Mouse (Mus musculus) hindbrain, postnatal 0 days (tissue): ENCODE results near the gene Igf1r. TPM values are rescaled to one million over a fixed set of nuclear protein-coding genes. Genes with fewer than 3 reads are reported as not detected.
A peak's percentile ranks its signal among the peaks of the same experiment; 100 is the strongest.

Experiments used
- ATAC-seq: fragments of 200-750 bp; cut with Nextera tagmentation; 2 replicates; pipeline ENCODE4 v1.8.0; 2017; ENCODE audit warnings: mild to moderate bottlenecking, moderate TSS enrichment, moderate library complexity
- DNase-seq: peaks from one replicate; pipeline ENCODE4 v3.0.0-alpha.2; 2015; ENCODE audit warnings: low spot score
- H3K27ac ChIP-seq: fragments of 300-500 bp; sonication (generic); 2 replicates; pipeline ENCODE4 v1.5.1; 2014; ENCODE audit warnings: mild to moderate bottlenecking
- H3K27me3 ChIP-seq: fragments of 300-500 bp; sonication (generic); 2 replicates; pipeline ENCODE4 v1.6.1; 2014; ENCODE audit warnings: low read length, mixed read lengths; ENCODE audit not compliant: insufficient read depth
- H3K36me3 ChIP-seq: fragments of 300-500 bp; sonication (generic); 2 replicates; pipeline ENCODE4 v1.6.1; 2014; ENCODE audit warnings: low read length, mixed read lengths; ENCODE audit not compliant: insufficient read depth
- H3K4me1 ChIP-seq: fragments of 300-500 bp; sonication (generic); 2 replicates; pipeline ENCODE4 v1.6.1; 2014; ENCODE audit warnings: antibody characterized with exemption, low read length, mixed read lengths; ENCODE audit not compliant: insufficient read depth
- H3K4me2 ChIP-seq: fragments of 300-500 bp; sonication (generic); 2 replicates; pipeline ENCODE4 v1.6.1; 2014; ENCODE audit warnings: low read depth, mild to moderate bottlenecking, low read length, moderate library complexity, mixed read lengths
- H3K4me3 ChIP-seq: fragments of 300-500 bp; sonication (generic); 2 replicates; pipeline ENCODE4 v1.5.1; 2014; ENCODE audit warnings: low read length
- H3K9ac ChIP-seq: fragments of 300-500 bp; sonication (generic); replicated peaks from 2 replicates; pipeline ENCODE4 v1.6.1; 2014; ENCODE audit warnings: mild to moderate bottlenecking, low read length, moderate library complexity, mixed read lengths
- H3K9me3 ChIP-seq: fragments of 300-500 bp; sonication (generic); 2 replicates; pipeline ENCODE4 v1.6.1; 2016; ENCODE audit warnings: low read length, mixed read lengths
- CTCF ChIP-seq: IDR thresholded peaks from 2 replicates; pipeline ENCODE4 v1.5.1; 2016; ENCODE audit warnings: antibody characterized with exemption, control low read depth, low read depth
- WGBS: fragments of 180-500 bp; shearing (Covaris S2); extraction: QIAGEN DNeasy Blood & Tissue Kit; methylation state at CpG from one replicate; pipeline ENCODE4 v1.1.7; 2014; 5-methylcytosine and 5-hydroxymethylcytosine counted together
- polyA plus RNA-seq: library from polyadenylated mRNA; unstranded; fragments of >200 nt; fragmentation: Nextera tagmentation; extraction: Ambion mirVana; gene quantifications from 2 replicates; pipeline ENCODE4 v1.2.1, GENCODE M21; 2015
- total RNA-seq: library from RNA; depleted of rRNA; stranded (reverse); fragments of >200 nt; gene quantifications from 2 replicates; pipeline ENCODE4 v1.2.3, GENCODE M21; 2014

Gene Igf1r
- total and polyA plus RNA-seq, 2 experiments from 2014 or later = 12.1 to 36.2 TPM

DNA sequence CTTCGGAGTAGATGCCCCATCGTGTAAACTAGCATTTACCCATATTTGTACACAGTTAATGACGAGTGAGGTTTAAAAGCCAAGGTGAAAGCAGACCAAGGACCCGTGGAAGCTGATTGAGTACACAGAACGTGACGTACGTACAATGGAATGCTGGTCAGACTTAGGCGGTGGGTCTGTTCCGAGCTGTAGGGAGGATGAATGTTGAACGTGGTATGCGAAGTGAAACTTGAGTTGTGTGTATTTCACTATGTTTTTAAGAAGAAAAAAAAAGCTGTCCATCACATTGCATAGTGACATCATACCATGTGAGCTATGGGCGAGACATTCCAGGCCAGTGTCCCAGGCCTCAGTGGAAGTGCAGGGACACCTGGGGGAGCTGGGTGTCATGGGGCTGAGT, 15.8 kb downstream of the Igf1r start:
- Histone ChIP-seq H3K4me2 (no peak overlapping the region), H3K9me3 (no peaks in the 10 kb centered on the region), H3K27me3 (no peaks in the 10 kb centered on the region), H3K4me3 (no peak overlapping the region), H3K27ac (no peak overlapping the region), H3K4me1 (peaks cover 14% of the 10 kb centered on the region; the same call in 1 of the 2 replicates), H3K36me3 (no peaks in the 10 kb centered on the region), H3K9ac (no peak overlapping the region)
- WGBS = 92% methylated on average over 12 of the region's 12 CpGs
- DNase-seq = no peak
- ATAC-seq = no peak
- no peak for TF ChIP-seq CTCF

DNA sequence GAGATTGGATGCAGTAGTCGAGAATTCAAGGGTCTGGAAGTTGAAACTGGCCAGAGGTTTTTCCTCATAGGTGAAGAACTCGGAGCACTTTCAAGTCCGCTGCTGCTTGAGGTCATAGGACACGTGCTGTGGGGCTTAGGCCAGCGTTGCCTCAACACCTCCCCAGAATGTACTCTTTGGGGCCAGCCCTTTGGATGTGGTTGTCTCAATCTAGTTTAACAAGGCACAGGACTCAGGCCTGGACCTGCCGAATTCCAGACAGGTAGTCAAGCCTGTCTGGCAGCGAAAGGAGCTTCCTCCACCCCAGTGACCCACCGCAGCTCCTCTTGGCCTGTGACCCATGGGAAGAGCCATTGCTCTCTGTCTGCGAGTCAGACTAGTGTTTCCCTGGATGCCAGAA, 16.4 kb downstream of the Igf1r start:
- no peak overlapping the region for H3K4me2 ChIP-seq
- no peak for ATAC-seq

GRCm38 (mm10) chr7:67973180-67974014, 20.8 kb downstream of the Igf1r start:
- ATAC-seq (no peak), DNase-seq (no peak)
- Histone ChIP-seq H3K4me2 (peak overlapping the region; percentile 13; the same call in 1 of the 2 replicates), H3K27me3 (no peaks in the 10 kb centered on the region), H3K36me3 (no peaks in the 10 kb centered on the region), H3K9me3 (no peaks in the 10 kb centered on the region), H3K4me1 (peaks cover 19% of the 10 kb centered on the region; the same call in 1 of the 2 replicates), H3K4me3 (no peak overlapping the region), H3K27ac (peak overlapping the region; percentile 26; the same call in 1 of the 2 replicates), H3K9ac (no peak overlapping the region)
- WGBS = 19% methylated on average over 15 of the region's 15 CpGs
- TF ChIP-seq CTCF = no peak

More for the DNA sequence above, 16.4 kb downstream of the Igf1r start:
- WGBS = 86% methylated on average over 9 of the region's 9 CpGs
- H3K27ac ChIP-seq = no peak overlapping the region
- H3K9ac ChIP-seq = no peak overlapping the region
- H3K36me3 ChIP-seq = no peaks in the 10 kb centered on the region
- TF ChIP-seq CTCF = no peak
- no peak overlapping the region for H3K4me3 ChIP-seq
- no peaks in the 10 kb centered on the region for H3K9me3 ChIP-seq
- peaks cover 21% of the 10 kb centered on the region; the same call in 1 of the 2 replicates for H3K4me1 ChIP-seq
- DNase-seq = no peak
- H3K27me3 ChIP-seq = no peaks in the 10 kb centered on the region

DNA sequence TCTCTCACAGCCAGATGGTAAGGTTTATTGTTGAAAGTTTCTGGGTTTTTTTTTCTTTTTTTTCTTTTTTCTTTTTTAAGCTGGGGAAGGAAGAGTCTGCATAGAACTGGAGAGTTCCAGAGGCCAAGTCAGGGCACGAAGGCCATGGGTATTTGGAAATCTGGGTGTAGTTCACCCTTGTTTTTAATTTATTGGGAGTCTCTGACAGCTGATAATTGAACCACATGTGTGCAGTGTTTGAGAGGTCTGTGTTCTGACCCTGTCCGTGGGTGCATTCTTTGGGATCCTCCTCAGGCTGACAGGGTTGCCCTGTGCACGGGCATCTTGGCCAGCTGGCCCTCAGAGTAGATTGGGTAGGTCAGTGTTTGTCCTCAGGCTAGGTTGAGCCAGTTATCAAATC, 29.3 kb downstream of the Igf1r start:
- H3K4me3 ChIP-seq = no peak overlapping the region
- 0 out of 2 replicates have a peak, but pooled peaks cover 13% of the 10 kb centered on the region for H3K4me1 ChIP-seq
- H3K9me3 ChIP-seq = no peaks in the 10 kb centered on the region
- ATAC-seq = no peak
- H3K9ac ChIP-seq = no peak overlapping the region
- WGBS = 54% methylated on average over 3 of the region's 3 CpGs
- no peaks in the 10 kb centered on the region for H3K36me3 ChIP-seq
- no peaks in the 10 kb centered on the region for H3K27me3 ChIP-seq
- no peak overlapping the region for H3K4me2 ChIP-seq
- DNase-seq = no peak
- H3K27ac ChIP-seq = no peak overlapping the region
- TF ChIP-seq CTCF = no peak

GRCm38 (mm10) chr7:67982809-67983208, 30.2 kb downstream of the Igf1r start:
- no peak for TF ChIP-seq CTCF

DNA sequence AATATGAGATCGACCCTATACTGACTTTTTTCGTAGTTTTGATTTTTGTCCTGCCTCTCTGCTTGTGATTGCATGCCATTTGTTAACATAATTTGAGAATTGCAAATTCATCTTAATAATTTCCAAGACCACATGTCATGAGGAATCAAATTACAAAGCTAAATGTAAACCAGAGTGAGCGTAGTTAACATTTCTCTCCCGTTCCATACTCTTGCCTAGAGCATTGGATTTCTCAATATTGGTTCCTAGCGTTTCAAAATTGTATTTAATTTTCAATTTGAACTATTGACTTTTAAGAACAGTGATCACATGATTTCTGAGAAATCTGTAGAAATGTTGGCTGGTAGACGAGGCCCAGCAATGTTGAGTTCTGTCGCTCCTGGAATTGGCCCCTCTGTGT, 30.8 kb downstream of the Igf1r start:
- H3K9ac ChIP-seq = no peak overlapping the region
- WGBS = 91% methylated on average over 7 of the region's 7 CpGs

More at GRCm38 (mm10) chr7:67982809-67983208, 30.2 kb downstream of the Igf1r start:
- H3K9me3 ChIP-seq = no peaks in the 10 kb centered on the region
- 71% methylated on average over 8 of the region's 8 CpGs for WGBS
- ATAC-seq (no peak), DNase-seq (no peak)
- no peak overlapping the region for H3K4me2 ChIP-seq
- H3K9ac ChIP-seq = no peak overlapping the region
- no peaks in the 10 kb centered on the region for H3K36me3 ChIP-seq
- H3K4me3 ChIP-seq = no peak overlapping the region
- no peak overlapping the region for H3K27ac ChIP-seq
- H3K4me1 ChIP-seq = 0 out of 2 replicates have a peak, but pooled peaks cover 13% of the 10 kb centered on the region
- H3K27me3 ChIP-seq = no peaks in the 10 kb centered on the region

DNA sequence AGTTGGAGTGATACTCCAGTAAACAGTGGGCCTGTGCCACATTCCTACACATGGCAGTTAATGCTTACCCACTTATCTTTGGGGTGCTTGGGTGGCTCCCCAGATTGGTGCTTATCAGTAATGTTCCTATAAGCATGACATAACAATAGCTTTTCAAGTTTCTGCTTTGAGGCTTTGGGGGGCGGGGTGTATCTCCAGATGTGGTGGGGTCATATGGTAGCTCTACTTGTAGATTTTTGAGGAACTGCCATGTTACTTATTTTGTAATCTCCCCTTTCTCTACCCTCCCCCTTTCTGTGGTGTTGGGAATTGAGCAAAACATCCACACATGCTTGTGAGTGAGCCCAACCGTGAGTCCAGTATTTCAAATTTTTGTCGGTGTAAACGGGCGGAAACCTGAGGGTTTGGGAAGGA, 32.4 kb downstream of the Igf1r start:
- 82% methylated on average over 5 of the region's 5 CpGs for WGBS
- Histone ChIP-seq H3K9ac (no peak overlapping the region), H3K4me2 (no peak overlapping the region), H3K27ac (no peak overlapping the region), H3K27me3 (no peaks in the 10 kb centered on the region), H3K4me1 (0 out of 2 replicates have a peak, but pooled peaks cover 13% of the 10 kb centered on the region), H3K36me3 (no peaks in the 10 kb centered on the region), H3K9me3 (no peaks in the 10 kb centered on the region), H3K4me3 (no peak overlapping the region)
- DNase-seq (no peak), ATAC-seq (no peak)
- no peak for TF ChIP-seq CTCF

More for the DNA sequence above, 30.8 kb downstream of the Igf1r start:
- Histone ChIP-seq H3K36me3 (no peaks in the 10 kb centered on the region), H3K4me2 (no peak overlapping the region), H3K27me3 (no peaks in the 10 kb centered on the region), H3K27ac (no peak overlapping the region), H3K4me1 (0 out of 2 replicates have a peak, but pooled peaks cover 13% of the 10 kb centered on the region), H3K9me3 (no peaks in the 10 kb centered on the region), H3K4me3 (no peak overlapping the region)
- no peak for ATAC-seq
- DNase-seq = no peak
- TF ChIP-seq CTCF = no peak
